ENCODE assay signal across 27 mouse cellular contexts in the genomic region with DNA sequence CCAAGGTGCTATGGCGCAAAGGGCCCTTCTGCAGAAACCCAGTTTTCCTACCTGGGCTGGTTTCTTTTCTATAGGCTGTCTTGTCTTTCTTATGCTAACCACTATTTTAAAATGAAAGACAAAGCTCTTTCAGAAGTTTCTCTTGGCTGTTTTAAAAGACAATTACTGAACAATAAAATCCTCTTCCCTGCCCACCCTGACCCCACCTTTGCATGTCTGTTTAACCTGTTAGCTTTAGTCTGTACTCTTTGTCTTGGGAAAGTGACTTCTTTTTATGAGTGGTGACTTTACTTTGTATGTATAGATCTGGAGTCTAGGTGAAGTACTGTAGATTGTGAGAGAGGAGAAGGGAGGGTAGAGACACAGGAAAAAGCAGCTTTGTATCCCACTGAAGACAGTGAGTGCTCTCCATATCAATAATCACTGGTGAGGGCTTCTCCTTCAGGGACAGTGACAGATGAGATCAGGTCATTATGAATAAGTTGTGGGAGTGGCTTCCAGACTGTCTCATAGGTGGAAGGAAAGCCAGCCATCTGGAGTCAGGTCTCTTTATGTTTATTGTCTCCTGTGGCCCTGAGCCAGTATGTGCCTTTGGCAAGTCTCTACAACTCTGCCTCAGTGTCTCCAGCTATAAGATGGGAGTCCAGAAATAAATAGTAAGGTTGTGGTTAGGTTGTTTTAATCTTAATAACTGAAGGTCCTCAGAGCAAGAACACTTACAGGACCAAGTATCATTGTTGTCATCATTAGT. TPM values are rescaled to one million over a fixed set of nuclear protein-coding genes. Genes with fewer than 3 reads are reported as not detected.
DNase-seq lines count a peak whose midpoint lies in the region; ATAC-seq and TF ChIP-seq lines count a peak whose summit lies in the region.
"Had no signal": no experiment of that assay in that cellular context is flagged by ENCODE, and none has a peak within 500 bp of the region (broad histone marks: within the 10 kb centered on the region; RNA-seq: fewer than 3 reads in every experiment).

No protein-coding gene starts in this region.

- no peaks in the 10 kb centered on the region for H3K4me1 ChIP-seq in thymus, adult 2 months (replicated peaks; ENCODE audit: control insufficient read depth, insufficient read depth, low read length)
- H3K4me1 ChIP-seq: embryonic facial prominence, embryonic 15.5 days; forebrain, embryonic 15.5 days; heart, embryonic 12.5 days; hindbrain, embryonic 10.5 days; intestine, embryonic 15.5 days had no signal

- intact Hi-C loops in gastrocnemius, adult 2 months (cut with DNase I) = no loop called here

- peak; percentile 42 for DNase-seq in cerebellum, adult 11-12 months
- DNase-seq in gastrocnemius, adult 2 months = no peak
- DNase-seq in gastrocnemius, adult 18-20 months (ENCODE audit: low spot score) = no peak
- peak; percentile 96 for DNase-seq in ZHBTc4 (ENCODE audit: low read depth, low spot score)
- DNase-seq in kidney, postnatal 36 days = no peak
- no peak for DNase-seq in thymus, adult 2 months
- DNase-seq: adrenal gland, adult 2 months; adrenal gland, postnatal 25 days; B cell, adult 2 months; embryo, embryonic 11 days; kidney, adult 2 months had no signal

- WGBS in thymus, adult 2 months = 100% methylated on average over 1 of the region's 1 CpGs

- H3K27me3 ChIP-seq in thymus, adult 2 months (ENCODE audit: control insufficient read depth, insufficient read depth, low read length) = no peaks in the 10 kb centered on the region
- H3K27me3 ChIP-seq: embryonic facial prominence, embryonic 15.5 days; forebrain, embryonic 15.5 days; heart, embryonic 12.5 days; intestine, embryonic 15.5 days had no signal

- H3K27ac ChIP-seq in gastrocnemius, adult 2 months = peak overlapping the region; percentile 79
- no peak overlapping the region for H3K27ac ChIP-seq in thymus, adult 2 months (ENCODE audit: control insufficient read depth, insufficient read depth, low read length)
- H3K27ac ChIP-seq: embryonic facial prominence, embryonic 15.5 days; forebrain, embryonic 15.5 days; heart, adult 2 months; hindbrain, embryonic 10.5 days; hindbrain, embryonic 14.5 days; intestine, embryonic 15.5 days had no signal

- TF ChIP-seq POLR2A in thymus, adult 2 months (IDR thresholded peaks at IDR 0.05; ENCODE audit: control insufficient read depth, extremely low read depth, insufficient read depth, low read length, poor library complexity) = no peak

- no peak for TF ChIP-seq CTCF in gastrocnemius, adult 2 months (IDR thresholded peaks at IDR 0.05)
- no peak for TF ChIP-seq CTCF in thymus, adult 2 months (IDR thresholded peaks at IDR 0.05; ENCODE audit: borderline replicate concordance, control insufficient read depth, extremely low read depth, insufficient read depth, low read length, poor library complexity)

- H3K36me3 ChIP-seq in thymus, adult 2 months (ENCODE audit: control insufficient read depth, insufficient read depth, low read length) = peaks cover 89% of the 10 kb centered on the region

- no peak overlapping the region for H3K4me3 ChIP-seq in gastrocnemius, adult 2 months
- no peak overlapping the region for H3K4me3 ChIP-seq in thymus, adult 2 months (ENCODE audit: control insufficient read depth, insufficient read depth, low read length)
- H3K4me3 ChIP-seq: embryonic facial prominence, embryonic 15.5 days; erythroblast, embryonic 14.5 days; forebrain, embryonic 15.5 days; heart, adult 2 months; heart, embryonic 12.5 days; hindbrain, embryonic 10.5 days; intestine, embryonic 15.5 days had no signal

- no peak for ATAC-seq in cerebellum, adult (ENCODE audit: insufficient number of reproducible peaks, low FRiP score, low TSS enrichment)
- ATAC-seq: CD4-positive, CD25-positive, alpha-beta regulatory T cell, adult 4 months; forebrain, embryonic 15.5 days; intestine, embryonic 15.5 days had no signal

RNA-seq across cellular contexts. Expression of a gene that starts 12.9 kb away (rescaled TPM):
- total RNA-seq in gastrocnemius, adult 2 months (2021) = 10 to 100 TPM; 53.0 to 57.0 TPM
- 10 to 100 TPM; 49.6 to 51.0 TPM for total RNA-seq in gastrocnemius, adult 18-20 months (2021)
- polyA plus RNA-seq in thymus, adult 2 months (2012; rRNA removed) = 41.9 and 45.0 TPM in 2 replicates

RNA-seq across cellular contexts. Expression of a gene that starts 22.1 kb away (rescaled TPM):
- not detected for total RNA-seq in gastrocnemius, adult 2 months (2021)
- total RNA-seq in gastrocnemius, adult 18-20 months (2021) = not detected
- polyA plus RNA-seq in thymus, adult 2 months (2012; rRNA removed) = 0.15 and 0.27 TPM in 2 replicates
- total RNA-seq: adrenal gland, adult 2 months; adrenal gland, postnatal 25 days; common myeloid progenitor, adult 5-6 weeks; heart, adult 2 months; heart, postnatal 25 days had no signal
- polyA plus RNA-seq: adrenal gland, adult 2 months; erythroblast, embryonic 14.5 days; forebrain, embryonic 11.5 days; forebrain, embryonic 15.5 days; G1E; heart, adult 2 months; hindbrain, embryonic 14.5 days; kidney, adult 2 months had no signal

RNA-seq across cellular contexts. Expression of a gene that starts 36.2 kb away (rescaled TPM):
- total RNA-seq in gastrocnemius, adult 2 months (2021) = 1 to 10 TPM; 1.8 to 2.3 TPM
- total RNA-seq in gastrocnemius, adult 18-20 months (2021) = 1 to 10 TPM; 2.4 to 3.2 TPM
- 0.09 TPM in 1 of 2 replicates, not detected in the other for polyA plus RNA-seq in thymus, adult 2 months (2012; rRNA removed)
- total RNA-seq: adrenal gland, adult 2 months; adrenal gland, postnatal 25 days; common myeloid progenitor, adult 5-6 weeks; G1E; heart, adult 2 months; heart, postnatal 25 days had no signal
- polyA plus RNA-seq: adrenal gland, adult 2 months; CD4-positive, CD25-positive, alpha-beta regulatory T cell, adult 4 months; erythroblast, embryonic 14.5 days; forebrain, embryonic 15.5 days; G1E; heart, adult 2 months; heart, embryonic 12.5 days; hindbrain, embryonic 10.5 days; hindbrain, embryonic 14.5 days; intestine, embryonic 15.5 days; kidney, adult 2 months had no signal

RNA-seq across cellular contexts. Expression of a gene that starts 37.6 kb away (rescaled TPM):
- 1 to 10 TPM; 3.7 to 7.4 TPM for total RNA-seq in gastrocnemius, adult 2 months (2021)
- 1 to 10 TPM; 3.4 to 6.1 TPM for total RNA-seq in gastrocnemius, adult 18-20 months (2021)
- polyA plus RNA-seq in thymus, adult 2 months (2012; rRNA removed) = 2.5 and 2.7 TPM in 2 replicates
- total RNA-seq: common myeloid progenitor, adult 5-6 weeks had no signal
- polyA plus RNA-seq: erythroblast, embryonic 14.5 days; G1E had no signal

RNA-seq across cellular contexts. Expression of a gene that starts 43.5 kb away (rescaled TPM):
- not detected for total RNA-seq in gastrocnemius, adult 2 months (2021)
- total RNA-seq in gastrocnemius, adult 18-20 months (2021) = not detected
- polyA plus RNA-seq in thymus, adult 2 months (2012; rRNA removed) = 0.10 and 0.23 TPM in 2 replicates
- total RNA-seq: adrenal gland, adult 2 months; adrenal gland, postnatal 25 days; common myeloid progenitor, adult 5-6 weeks; G1E; gastrocnemius, postnatal 14 days; heart, adult 2 months; heart, postnatal 25 days had no signal
- polyA plus RNA-seq: CD4-positive, CD25-positive, alpha-beta regulatory T cell, adult 4 months; erythroblast, embryonic 14.5 days; forebrain, embryonic 11.5 days; G1E; heart, adult 2 months; heart, embryonic 12.5 days; heart, embryonic 16.5 days; intestine, embryonic 15.5 days; kidney, adult 2 months had no signal

Comparison
In these comparisons a context has a peak if more than half of its experiments do, and no peak if none do; other contexts are left out.
1. DNase-seq: peak in cerebellum, adult 11-12 months (single experiment) and ZHBTc4 (single experiment); none in gastrocnemius, adult 2 months (single experiment), gastrocnemius, adult 18-20 months (single experiment), kidney, postnatal 36 days (0 of 2) and thymus, adult 2 months (single experiment).